Mouse (Mus musculus) midbrain, postnatal 0 days (tissue): ENCODE measurements at regions not wholly inside any gene's neighbourhood (a gene's known extent, or its start where the extent isn't known, plus 50 kb on each side); places are given as distances from the start of the nearest gene placed in this dataset.
A peak's percentile ranks its signal among the peaks of the same experiment; 100 is the strongest.

Experiments used
- ATAC-seq: fragments of 200-750 bp; cut with Nextera tagmentation; 2 replicates; pipeline ENCODE4 v1.8.0; 2017; ENCODE audit warnings: moderate number of reproducible peaks, mild to moderate bottlenecking, moderate TSS enrichment, moderate library complexity; ENCODE audit not compliant: low FRiP score
- DNase-seq: peaks from one replicate; pipeline ENCODE4 v3.0.0-alpha.2; 2015; ENCODE audit warnings: low spot score
- H3K27ac ChIP-seq: fragments of 300-500 bp; sonication (generic); 2 replicates; pipeline ENCODE4 v1.5.1; 2014; ENCODE audit warnings: low read depth, mild to moderate bottlenecking, low read length, mixed read lengths
- H3K27me3 ChIP-seq: fragments of 300-500 bp; sonication (generic); 2 replicates; pipeline ENCODE4 v1.6.1; 2014; ENCODE audit warnings: low read length, control low read depth, mixed read lengths; ENCODE audit not compliant: insufficient read depth
- H3K36me3 ChIP-seq: fragments of 300-500 bp; sonication (generic); 2 replicates; pipeline ENCODE4 v1.6.1; 2014; ENCODE audit warnings: low read length, control low read depth, mixed read lengths; ENCODE audit not compliant: insufficient read depth
- H3K4me1 ChIP-seq: fragments of 300-500 bp; sonication (generic); 2 replicates; pipeline ENCODE4 v1.6.1; 2014; ENCODE audit warnings: mild to moderate bottlenecking, control low read depth, antibody characterized with exemption, low read length, mixed read lengths; ENCODE audit not compliant: insufficient read depth
- H3K4me2 ChIP-seq: fragments of 300-500 bp; sonication (generic); 2 replicates; pipeline ENCODE4 v1.6.1; 2014; ENCODE audit warnings: low read depth, mild to moderate bottlenecking, low read length, mixed read lengths; ENCODE audit not compliant: poor library complexity, severe bottlenecking
- H3K4me3 ChIP-seq: fragments of 300-500 bp; sonication (generic); 2 replicates; pipeline ENCODE4 v1.5.1; 2014; ENCODE audit warnings: low read depth, mild to moderate bottlenecking, low read length, moderate library complexity
- H3K9ac ChIP-seq: fragments of 300-500 bp; sonication (generic); replicated peaks from 2 replicates; pipeline ENCODE4 v1.6.1; 2014; ENCODE audit warnings: mild to moderate bottlenecking, low read length, moderate library complexity, mixed read lengths; ENCODE audit not compliant: poor library complexity, severe bottlenecking
- H3K9me3 ChIP-seq: fragments of 300-500 bp; sonication (generic); 2 replicates; pipeline ENCODE4 v1.6.1; 2016; ENCODE audit warnings: low read length, control low read depth
- CTCF ChIP-seq: IDR thresholded peaks from 2 replicates; pipeline ENCODE4 v1.5.1; 2016; ENCODE audit warnings: antibody characterized with exemption, mild to moderate bottlenecking
- WGBS: fragments of 180-500 bp; shearing (Covaris S2); extraction: QIAGEN DNeasy Blood & Tissue Kit; methylation state at CpG from one replicate; pipeline ENCODE4 v1.1.7; 2014; 5-methylcytosine and 5-hydroxymethylcytosine counted together

DNA sequence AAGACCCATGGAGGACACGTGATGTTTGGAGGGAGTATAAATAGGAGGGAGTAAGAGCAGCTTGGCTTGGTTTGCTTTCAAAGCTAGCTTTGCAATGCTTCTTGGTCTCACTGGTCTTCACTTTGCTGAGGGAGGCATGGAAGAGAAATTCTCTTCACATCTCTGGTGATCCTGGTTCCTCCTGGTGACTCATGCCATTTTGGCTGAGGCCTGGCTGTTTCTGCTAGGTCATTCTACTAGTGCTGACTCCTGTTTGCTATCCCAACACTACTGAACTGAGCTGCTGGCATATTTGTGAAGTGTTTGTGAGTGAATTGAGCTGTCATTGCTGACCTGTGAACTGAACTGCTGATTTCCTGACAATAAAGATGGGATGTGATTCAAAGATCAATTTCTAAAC is 288.3 kb upstream of the Mctp2 start:
- DNase-seq (no peak), ATAC-seq (no peak)
- H3K9me3 ChIP-seq: no peaks in the 10 kb centered on the region
- no peak overlapping the region for H3K4me2 ChIP-seq
- H3K9ac ChIP-seq: no peak overlapping the region
- H3K27me3 ChIP-seq: no peaks in the 10 kb centered on the region
- H3K27ac ChIP-seq: no peak overlapping the region
- no peaks in the 10 kb centered on the region for H3K4me1 ChIP-seq
- 91% methylated on average over 1 of the region's 1 CpGs for whole genome bisulfite sequencing
- no peak overlapping the region for H3K4me3 ChIP-seq
- no peaks in the 10 kb centered on the region for H3K36me3 ChIP-seq
- no peak for TF ChIP-seq CTCF

DNA sequence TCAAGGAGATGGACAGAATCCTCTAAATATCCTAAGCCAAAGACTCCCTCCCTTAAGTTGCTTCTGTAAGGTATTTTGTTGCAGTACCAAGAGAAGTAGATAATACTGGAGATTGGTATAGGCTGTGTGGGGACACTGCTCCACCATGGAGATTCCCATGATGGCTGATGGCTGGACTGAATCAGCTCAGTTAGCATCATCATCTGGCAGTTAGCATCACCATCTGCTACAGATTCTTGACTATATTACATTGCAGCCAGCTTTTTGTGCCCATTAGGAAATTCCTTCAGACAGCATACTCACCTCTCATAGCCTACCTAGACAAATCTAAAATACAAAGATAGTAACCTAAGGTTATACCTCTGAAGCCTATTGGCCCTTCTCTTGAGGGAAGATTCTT is 290.6 kb upstream of the Mctp2 start:
- H3K27ac ChIP-seq: no peak overlapping the region
- no peaks in the 10 kb centered on the region for H3K36me3 ChIP-seq
- DNase-seq (no peak), ATAC-seq (no peak)
- H3K4me2 ChIP-seq: no peak overlapping the region
- H3K27me3 ChIP-seq: no peaks in the 10 kb centered on the region
- TF ChIP-seq CTCF: no peak
- no peak overlapping the region for H3K4me3 ChIP-seq
- H3K9me3 ChIP-seq: no peaks in the 10 kb centered on the region
- no peak overlapping the region for H3K9ac ChIP-seq
- no peaks in the 10 kb centered on the region for H3K4me1 ChIP-seq

DNA sequence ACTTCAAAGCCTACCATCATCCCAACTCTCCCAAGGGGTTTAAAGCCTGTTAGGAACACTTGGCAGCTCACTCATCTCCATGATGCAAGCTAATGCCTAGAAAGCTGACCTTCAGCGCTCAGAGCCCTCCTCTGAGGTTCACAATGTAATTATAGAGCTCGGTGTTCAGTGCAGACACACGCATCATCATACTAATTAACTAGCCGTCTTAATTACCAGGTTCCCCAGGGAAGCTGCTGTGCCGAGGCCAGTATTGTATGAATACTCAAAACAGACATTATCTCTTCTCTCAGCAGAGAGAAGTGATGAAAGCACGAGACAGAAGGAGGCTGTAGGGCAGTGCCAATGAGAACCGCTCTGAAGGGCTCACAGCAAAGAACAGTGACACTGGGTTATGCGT is 295.5 kb upstream of the Mctp2 start:
- Histone ChIP-seq H3K27me3 (no peaks in the 10 kb centered on the region), H3K4me1 (no peaks in the 10 kb centered on the region), H3K9me3 (no peaks in the 10 kb centered on the region), H3K4me2 (no peak overlapping the region), H3K36me3 (no peaks in the 10 kb centered on the region), H3K27ac (no peak overlapping the region), H3K4me3 (no peak overlapping the region), H3K9ac (no peak overlapping the region)
- WGBS: 49% methylated on average over 8 of the region's 8 CpGs
- no peak for TF ChIP-seq CTCF
- ATAC-seq: no peak
- DNase-seq: peak; percentile 84

DNA sequence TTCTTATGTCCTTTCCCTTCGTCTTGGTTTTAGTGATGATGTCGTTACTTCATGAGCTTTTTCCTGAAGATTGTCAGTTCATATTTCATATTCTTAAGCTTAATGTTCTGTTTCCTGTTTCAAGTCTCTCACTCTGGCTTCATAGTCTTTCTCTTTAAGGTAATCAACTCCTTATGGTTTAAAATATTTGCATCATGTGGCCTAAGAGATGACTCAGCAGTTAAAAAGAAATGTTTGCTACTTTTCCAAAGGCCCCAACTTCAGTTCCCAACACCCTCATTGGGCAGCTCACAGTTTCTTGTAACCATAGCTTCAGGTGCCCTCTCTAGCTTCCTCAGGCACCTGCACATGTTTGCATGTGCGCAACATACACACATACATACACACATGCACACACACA is 303.4 kb upstream of the Mctp2 start:
- TF ChIP-seq CTCF: no peak
- 84% methylated on average over 3 of the region's 3 CpGs for whole genome bisulfite sequencing
- Histone ChIP-seq H3K27me3 (no peaks in the 10 kb centered on the region), H3K27ac (no peak overlapping the region), H3K36me3 (no peaks in the 10 kb centered on the region), H3K9ac (no peak overlapping the region), H3K9me3 (no peaks in the 10 kb centered on the region), H3K4me2 (no peak overlapping the region), H3K4me3 (no peak overlapping the region), H3K4me1 (no peaks in the 10 kb centered on the region)
- DNase-seq (no peak), ATAC-seq (no peak)

DNA sequence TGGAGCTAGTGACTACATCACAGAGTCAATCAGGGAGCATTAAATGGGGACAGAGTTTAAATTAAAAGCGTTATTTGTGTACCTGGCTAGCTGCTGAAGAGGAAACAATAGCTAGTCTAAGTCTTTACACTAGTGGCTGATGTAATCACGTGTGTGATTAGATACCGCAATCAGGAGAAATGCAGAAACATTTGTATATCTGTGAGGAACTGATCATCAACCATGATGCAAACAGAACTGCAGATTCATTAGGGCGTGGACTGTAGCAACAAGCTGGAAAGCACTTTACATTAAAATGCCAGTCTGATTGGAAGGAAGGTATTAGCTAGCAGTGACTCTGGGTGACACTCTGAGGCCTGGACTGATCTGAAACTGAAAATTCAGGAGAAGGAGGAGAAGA is 308.8 kb upstream of the Mctp2 start:
- no peak for ATAC-seq
- H3K4me1 ChIP-seq: no peaks in the 10 kb centered on the region
- H3K4me3 ChIP-seq: no peak overlapping the region
- no peak overlapping the region for H3K27ac ChIP-seq
- no peaks in the 10 kb centered on the region for H3K27me3 ChIP-seq
- H3K9ac ChIP-seq: no peak overlapping the region
- WGBS: 81% methylated on average over 4 of the region's 4 CpGs
- no peak overlapping the region for H3K4me2 ChIP-seq
- H3K9me3 ChIP-seq: no peaks in the 10 kb centered on the region
- no peak for DNase-seq
- no peaks in the 10 kb centered on the region for H3K36me3 ChIP-seq
- TF ChIP-seq CTCF: no peak

DNA sequence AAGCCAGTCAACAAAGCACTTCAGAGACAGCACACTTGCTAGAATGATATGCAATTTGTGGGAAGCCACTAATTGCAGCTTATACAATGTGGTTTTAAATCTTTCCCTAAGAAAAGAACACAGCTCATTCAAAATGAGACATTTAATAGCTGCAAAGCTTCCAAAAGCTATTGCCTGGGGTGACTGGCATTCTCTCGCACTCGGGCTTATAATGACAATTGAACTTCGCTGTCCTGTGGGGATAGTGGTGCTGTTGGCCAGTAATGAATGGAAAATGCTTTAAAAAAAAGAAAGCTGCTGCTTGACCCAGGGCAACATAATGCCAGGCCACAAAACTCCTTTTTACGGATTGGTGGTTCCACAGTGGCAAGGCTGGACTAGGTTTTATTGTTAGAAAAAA is 321.0 kb upstream of the Mctp2 start:
- ATAC-seq (no peak), DNase-seq (peak; percentile 45)
- no peak overlapping the region for H3K27ac ChIP-seq
- H3K4me2 ChIP-seq: no peak overlapping the region
- 32% methylated on average over 4 of the region's 4 CpGs for WGBS
- H3K4me1 ChIP-seq: no peaks in the 10 kb centered on the region
- no peak for TF ChIP-seq CTCF
- H3K36me3 ChIP-seq: no peaks in the 10 kb centered on the region
- no peaks in the 10 kb centered on the region for H3K9me3 ChIP-seq
- no peak overlapping the region for H3K4me3 ChIP-seq
- H3K9ac ChIP-seq: no peak overlapping the region
- no peaks in the 10 kb centered on the region for H3K27me3 ChIP-seq

DNA sequence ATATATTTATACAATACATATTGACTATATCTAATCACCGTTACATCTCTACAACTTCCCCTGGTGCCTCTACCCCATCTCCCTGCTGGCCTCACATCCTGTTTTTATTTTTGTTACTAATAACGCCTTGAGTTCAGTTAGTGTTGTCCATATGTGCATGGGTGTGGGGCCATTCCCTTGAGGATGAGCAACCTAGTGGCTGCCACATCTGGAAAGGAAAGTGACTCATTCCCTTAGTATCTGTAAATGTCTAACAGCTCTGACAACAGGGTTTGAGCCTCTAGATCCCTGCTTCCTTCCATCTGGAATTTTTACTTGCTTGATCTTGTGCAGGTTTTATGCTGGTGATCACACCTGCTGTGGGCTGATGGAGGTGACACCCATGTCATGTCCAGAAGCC is 333.2 kb upstream of the Mctp2 start:
- no peak overlapping the region for H3K27ac ChIP-seq
- ATAC-seq (no peak), DNase-seq (no peak)
- no peaks in the 10 kb centered on the region for H3K4me1 ChIP-seq
- H3K4me2 ChIP-seq: no peak overlapping the region
- H3K36me3 ChIP-seq: no peaks in the 10 kb centered on the region
- no peak overlapping the region for H3K4me3 ChIP-seq
- no peak overlapping the region for H3K9ac ChIP-seq
- H3K9me3 ChIP-seq: no peaks in the 10 kb centered on the region
- WGBS: 91% methylated on average over 2 of the region's 2 CpGs
- no peaks in the 10 kb centered on the region for H3K27me3 ChIP-seq
- TF ChIP-seq CTCF: no peak
